Mouse (Mus musculus) kidney, postnatal 14 days (tissue): ENCODE measurements around the gene Nfib.
"Not testable (repeated sequence)": the region's sequence is repeated elsewhere in the genome, so short reads cannot be mapped to it uniquely, and the experiment has no call there.

Experiments used
- DNase-seq: peaks from one replicate; pipeline ENCODE4 v3.0.0; 2022; ENCODE audit warnings: mixed read lengths

Gene Nfib

DNA sequence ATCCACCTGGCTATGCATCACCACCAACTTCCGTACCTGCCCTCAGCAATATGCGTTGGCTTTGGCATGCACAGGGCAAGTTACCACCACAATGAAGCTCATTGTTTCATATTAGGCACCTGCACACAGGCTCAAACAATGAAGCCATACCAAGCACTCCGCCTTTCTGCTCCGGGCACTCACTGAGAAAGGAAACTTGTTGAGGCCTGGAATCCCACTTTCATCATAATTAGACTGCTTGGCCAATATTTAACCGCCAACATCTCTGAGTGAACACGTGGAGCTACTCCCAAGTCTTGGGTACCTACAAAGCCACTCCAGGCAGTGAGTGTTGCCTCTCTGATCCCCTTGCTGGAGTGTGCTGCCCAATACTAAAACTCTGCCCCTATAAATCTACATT lies 422.0 kb downstream of the Nfib start:
- DNase-seq = no peak

DNA sequence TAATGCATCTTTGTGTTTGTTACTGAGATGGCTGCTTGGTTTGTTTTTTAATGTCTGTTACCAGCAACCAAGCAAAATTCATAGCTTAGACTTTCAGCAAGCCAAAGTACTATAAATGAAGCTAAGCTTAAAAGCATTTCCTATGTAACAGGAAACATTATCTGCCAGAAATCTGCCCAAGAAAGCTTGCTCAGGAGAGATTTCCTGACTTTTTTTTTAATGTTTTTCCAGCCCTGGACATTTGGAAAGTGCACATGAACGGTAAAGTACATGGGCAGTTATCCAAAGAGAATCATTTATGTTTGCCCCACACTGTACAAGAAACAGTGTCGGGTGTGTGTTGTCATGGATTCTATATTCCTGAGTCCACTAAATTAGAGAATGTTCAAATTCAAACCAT lies 429.6 kb downstream of the Nfib start:
- peak; percentile 13 for DNase-seq

- no peak for DNase-seq
Measured at GRCm38 (mm10) chr4:82273049-82273754, 432.3 kb downstream of the Nfib start.

GRCm38 (mm10) chr4:82272099-82272498 lies 433.5 kb downstream of the Nfib start:
- DNase-seq = no peak

DNA sequence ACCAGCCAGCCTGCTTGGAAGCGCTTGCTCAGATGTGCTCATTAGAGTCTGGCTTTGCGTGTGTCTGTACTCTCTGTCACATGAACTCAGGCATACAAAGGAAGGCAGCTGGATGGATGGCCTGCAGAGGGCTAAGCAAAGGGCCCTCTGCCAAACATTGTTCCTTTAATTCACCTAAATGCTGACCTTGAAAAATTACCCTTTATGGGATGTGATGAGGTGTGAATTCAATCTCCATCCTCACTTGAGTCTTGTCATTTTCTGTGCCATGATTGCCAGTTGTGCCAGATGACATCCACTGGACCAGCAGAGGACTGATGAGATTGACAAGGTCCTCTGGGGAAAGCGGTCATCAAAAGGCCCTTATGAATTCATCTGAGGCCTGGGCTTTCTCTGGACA lies 434.0 kb downstream of the Nfib start:
- DNase-seq = peak; percentile 17

GRCm38 (mm10) chr4:82267832-82268778 lies 437.4 kb downstream of the Nfib start:
- DNase-seq = no peak

DNA sequence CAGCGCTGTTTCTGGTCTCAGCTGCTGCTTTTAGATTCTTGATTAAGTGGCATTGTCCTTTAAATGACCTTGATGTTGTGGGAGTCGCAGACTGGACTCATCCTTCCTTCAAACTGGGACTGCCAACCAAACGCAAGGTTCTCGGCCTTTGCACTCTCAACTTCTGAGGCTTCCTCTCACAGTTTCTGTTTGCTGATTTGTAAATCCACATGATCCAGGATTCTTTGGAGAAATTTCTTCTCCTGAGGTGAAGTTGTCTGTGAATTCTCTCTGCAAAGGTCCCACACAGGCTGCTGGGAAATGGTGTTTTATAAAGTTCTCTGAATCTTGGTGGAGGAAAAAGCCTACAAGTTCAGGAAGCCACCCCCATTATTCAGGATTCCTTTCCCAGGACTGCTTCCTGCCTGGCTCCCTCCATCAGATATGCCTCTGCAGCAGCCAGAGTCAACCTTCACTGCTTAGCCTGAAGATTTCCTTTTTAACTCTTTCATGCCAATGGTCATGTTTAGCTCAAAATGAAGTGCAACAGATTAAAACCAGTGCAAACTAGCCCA lies 439.4 kb downstream of the Nfib start:
- peak; percentile 14 for DNase-seq

DNA sequence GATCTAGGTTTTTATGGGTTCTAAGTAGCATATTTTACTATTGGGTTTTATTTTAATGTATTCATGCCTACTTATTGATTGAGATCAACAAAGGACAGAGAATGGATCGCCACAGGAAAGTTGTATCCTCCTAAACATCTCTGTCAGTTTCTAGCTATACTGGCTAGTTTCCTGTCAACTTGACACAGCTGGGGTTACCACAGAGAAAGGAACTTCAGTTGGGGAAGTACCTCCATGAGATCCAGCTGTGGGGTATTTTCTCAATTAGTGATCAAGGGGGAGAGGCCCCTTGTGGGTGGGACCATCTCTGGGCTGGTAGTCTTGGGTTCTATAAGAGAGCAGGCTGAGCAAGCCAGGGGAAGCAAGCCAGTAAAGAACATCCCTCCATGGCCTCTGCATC lies 447.0 kb downstream of the Nfib start:
- DNase-seq = not testable (repeated sequence)

- DNase-seq = no peak
Measured at GRCm38 (mm10) chr4:82252054-82252453, 453.5 kb downstream of the Nfib start.

- no peak for DNase-seq
Measured at GRCm38 (mm10) chr4:82250355-82250659, 455.2 kb downstream of the Nfib start.

- DNase-seq = peak; percentile 14
Measured at GRCm38 (mm10) chr4:82249518-82250354, 455.8 kb downstream of the Nfib start.

DNA sequence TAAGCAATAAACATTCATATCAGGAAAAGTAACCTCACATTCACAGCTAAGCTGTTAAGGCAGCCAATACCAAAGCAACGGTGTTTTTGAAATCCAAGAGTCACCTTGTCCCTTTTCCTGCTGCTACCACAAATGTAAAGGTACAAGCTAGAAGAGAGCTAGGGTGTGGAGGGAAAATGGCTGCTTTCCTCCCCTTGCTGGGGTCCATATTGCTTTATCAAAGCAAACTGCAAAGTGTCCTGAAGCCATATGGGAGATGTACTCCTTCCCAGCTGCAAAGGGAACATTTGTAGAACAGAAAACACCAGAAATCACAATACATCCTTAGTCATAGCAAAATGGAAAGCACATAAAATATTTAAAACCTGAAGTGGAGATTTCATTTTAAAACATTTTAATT lies 456.6 kb downstream of the Nfib start:
- no peak for DNase-seq

DNA sequence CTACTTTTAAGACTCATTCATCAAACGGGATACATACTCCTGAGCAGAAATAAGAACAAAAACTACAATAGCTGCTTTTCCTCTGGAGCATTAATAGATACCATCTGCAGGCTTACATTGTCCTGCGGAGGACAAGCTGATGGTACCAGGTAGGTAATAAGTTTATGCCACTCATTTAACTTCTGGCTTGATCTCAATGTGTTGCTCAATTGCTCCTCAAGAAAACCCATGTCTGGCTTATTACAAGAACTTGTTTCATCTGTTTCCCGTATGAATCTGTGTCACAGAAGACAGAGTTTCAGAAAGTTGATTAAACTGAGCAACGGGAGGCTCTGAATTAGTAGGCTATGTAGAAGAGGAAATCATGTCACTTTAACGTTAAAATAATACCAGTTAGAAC lies 457.5 kb downstream of the Nfib start:
- no peak for DNase-seq

DNA sequence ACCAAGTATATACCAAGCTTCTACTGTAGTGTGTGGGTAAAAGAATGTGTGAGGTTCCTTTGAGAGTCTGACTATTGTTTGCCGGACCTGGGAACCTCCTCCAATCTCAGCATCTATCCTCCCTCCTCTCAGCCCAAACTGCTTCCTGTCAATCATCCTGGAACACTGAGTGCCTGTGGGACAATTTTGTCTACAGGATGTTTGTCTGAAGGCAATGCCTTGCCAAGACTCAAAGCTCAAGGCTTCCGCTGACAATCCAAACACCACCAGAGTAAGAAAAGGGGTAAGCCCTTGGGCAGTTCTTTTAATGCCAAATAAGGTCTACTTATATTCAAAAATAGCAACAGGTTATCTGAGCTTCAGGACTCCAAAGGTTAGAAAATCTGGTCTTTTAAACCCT lies 459.3 kb downstream of the Nfib start:
- no peak for DNase-seq
